Mouse (Mus musculus) neural tube, embryonic 12.5 days (tissue): ENCODE data around the gene Xpa. TPM values are rescaled to one million over a fixed set of nuclear protein-coding genes. Genes with fewer than 3 reads are reported as not detected.

Experiments used
- ATAC-seq: fragments of 200-750 bp; cut with Nextera tagmentation; 2 replicates; pipeline ENCODE4 v1.8.0; 2017; ENCODE audit warnings: low read depth, mild to moderate bottlenecking, moderate TSS enrichment, moderate library complexity; ENCODE audit not compliant: low FRiP score
- H3K27ac ChIP-seq: fragments of 300-500 bp; sonication (generic); 2 replicates; pipeline ENCODE4 v1.5.1; 2016
- H3K27me3 ChIP-seq: fragments of 300-500 bp; sonication (generic); replicated peaks from 2 replicates; pipeline ENCODE4 v1.6.1; 2016; ENCODE audit warnings: mild to moderate bottlenecking
- H3K36me3 ChIP-seq: fragments of 300-500 bp; sonication (generic); 2 replicates; pipeline ENCODE4 v1.6.1; 2016; ENCODE audit warnings: mild to moderate bottlenecking
- H3K4me1 ChIP-seq: fragments of 300-500 bp; sonication (generic); 2 replicates; pipeline ENCODE4 v1.6.1; 2016
- H3K4me2 ChIP-seq: fragments of 300-500 bp; sonication (generic); replicated peaks from 2 replicates; pipeline ENCODE4 v1.6.1; 2016; ENCODE audit warnings: mild to moderate bottlenecking
- H3K4me3 ChIP-seq: fragments of 300-500 bp; sonication (generic); 2 replicates; pipeline ENCODE4 v1.5.1; 2016
- H3K9ac ChIP-seq: fragments of 300-500 bp; sonication (generic); 2 replicates; pipeline ENCODE4 v1.6.1; 2016; ENCODE audit warnings: mild to moderate bottlenecking
- H3K9me3 ChIP-seq: fragments of 300-500 bp; sonication (generic); 2 replicates; pipeline ENCODE4 v1.6.1; 2016; ENCODE audit warnings: mild to moderate bottlenecking
- WGBS: fragments of 180-500 bp; shearing (Covaris S2); methylation state at CpG from one replicate; pipeline ENCODE4 v1.1.7; 2016; 5-methylcytosine and 5-hydroxymethylcytosine counted together
- polyA plus RNA-seq: library from polyadenylated mRNA; unstranded; fragments of >200 nt; fragmentation: Nextera tagmentation; extraction: Ambion mirVana; gene quantifications from 2 replicates; pipeline ENCODE4 v1.2.1, GENCODE M21; 2016

The Xpa gene
- polyA plus RNA-seq, 1 experiment from 2014 or later: 28.9 TPM

- peak within 1 kb of the TSS; percentile 92 for H3K4me3 ChIP-seq
- under 1% methylated on average over 89 of the region's 90 CpGs for WGBS
- ATAC-seq: peak; percentile 91
- peak within 1 kb of the TSS; percentile 92 for H3K9ac ChIP-seq
- H3K27ac ChIP-seq: peak within 1 kb of the TSS; percentile 94
- peak within 1 kb of the TSS; percentile 87 for H3K4me2 ChIP-seq
- H3K36me3 ChIP-seq: peaks cover 13% of the 10 kb centered on the region
- no peaks in the 10 kb centered on the region for H3K27me3 ChIP-seq
- no peaks in the 10 kb centered on the region for H3K9me3 ChIP-seq
- H3K4me1 ChIP-seq: peaks cover 17% of the 10 kb centered on the region
Measured at GRCm38 (mm10) chr4:46138287-46139222, 57.6 kb downstream of the Xpa start, which contains the start of the genes Ncbp1 and Tstd2. TSS of gene Ncbp1 (plus strand) at chr4:46138613. TSS of gene Tstd2 (minus strand) at chr4:46138694.

- Histone ChIP-seq H3K4me3 (peak overlapping the region; percentile 92), H3K9ac (peak overlapping the region; percentile 92), H3K9me3 (no peaks in the 10 kb centered on the region), H3K27me3 (no peaks in the 10 kb centered on the region), H3K27ac (peak overlapping the region; percentile 94), H3K4me1 (peaks cover 17% of the 10 kb centered on the region), H3K36me3 (peaks cover 19% of the 10 kb centered on the region), H3K4me2 (peak overlapping the region; percentile 87)
- WGBS: 7% methylated on average over 17 of the region's 17 CpGs
- ATAC-seq: peak; percentile 79
Measured at GRCm38 (mm10) chr4:46137629-46138286, 58.4 kb downstream of the Xpa start.

GRCm38 (mm10) chr4:46131791-46132190 is 64.3 kb downstream of the Xpa start:
- peaks cover 67% of the 10 kb centered on the region for H3K36me3 ChIP-seq
- H3K9ac ChIP-seq: no peak overlapping the region
- no peak overlapping the region for H3K4me2 ChIP-seq
- H3K4me3 ChIP-seq: no peak overlapping the region
- ATAC-seq: no peak
- no peaks in the 10 kb centered on the region for H3K9me3 ChIP-seq
- peaks cover under 1% of the 10 kb centered on the region; the same call in 1 of the 2 replicates for H3K4me1 ChIP-seq
- no peaks in the 10 kb centered on the region for H3K27me3 ChIP-seq
- no peak overlapping the region for H3K27ac ChIP-seq
- 87% methylated on average over 6 of the region's 6 CpGs for WGBS

- Histone ChIP-seq H3K4me3 (no peak overlapping the region), H3K36me3 (peaks cover 75% of the 10 kb centered on the region), H3K9me3 (no peaks in the 10 kb centered on the region), H3K27me3 (no peaks in the 10 kb centered on the region), H3K27ac (no peak overlapping the region), H3K4me1 (no peaks in the 10 kb centered on the region), H3K4me2 (no peak overlapping the region), H3K9ac (no peak overlapping the region)
- 66% methylated on average over 3 of the region's 3 CpGs for WGBS
- ATAC-seq: no peak
Measured at GRCm38 (mm10) chr4:46130221-46130620, 65.9 kb downstream of the Xpa start.

GRCm38 (mm10) chr4:46129311-46130004 is 66.7 kb downstream of the Xpa start:
- Histone ChIP-seq H3K9me3 (no peaks in the 10 kb centered on the region), H3K27me3 (no peaks in the 10 kb centered on the region), H3K27ac (no peak overlapping the region), H3K4me3 (no peak overlapping the region), H3K9ac (no peak overlapping the region), H3K4me2 (no peak overlapping the region), H3K36me3 (peaks cover 79% of the 10 kb centered on the region), H3K4me1 (no peaks in the 10 kb centered on the region)
- WGBS: 88% methylated on average over 8 of the region's 8 CpGs
- ATAC-seq: no peak

- Histone ChIP-seq H3K4me3 (no peak overlapping the region), H3K36me3 (peaks cover 83% of the 10 kb centered on the region), H3K4me1 (no peaks in the 10 kb centered on the region), H3K27ac (no peak overlapping the region), H3K9me3 (no peaks in the 10 kb centered on the region), H3K4me2 (no peak overlapping the region), H3K27me3 (no peaks in the 10 kb centered on the region), H3K9ac (no peak overlapping the region)
- no peak for ATAC-seq
- 45% methylated on average over 2 of the region's 2 CpGs for WGBS
Measured at GRCm38 (mm10) chr4:46126541-46126940, 69.6 kb downstream of the Xpa start.

GRCm38 (mm10) chr4:46123358-46123757 is 72.8 kb downstream of the Xpa start:
- WGBS: 93% methylated on average over 6 of the region's 6 CpGs
- Histone ChIP-seq H3K4me3 (no peak overlapping the region), H3K27me3 (no peaks in the 10 kb centered on the region), H3K4me1 (no peaks in the 10 kb centered on the region), H3K9ac (no peak overlapping the region), H3K36me3 (peaks cover 87% of the 10 kb centered on the region), H3K4me2 (no peak overlapping the region), H3K27ac (no peak overlapping the region), H3K9me3 (no peaks in the 10 kb centered on the region)
- no peak for ATAC-seq

GRCm38 (mm10) chr4:46120767-46121166 is 75.3 kb downstream of the Xpa start:
- no peak overlapping the region for H3K4me3 ChIP-seq
- H3K36me3 ChIP-seq: peaks cover 98% of the 10 kb centered on the region
- H3K27me3 ChIP-seq: no peaks in the 10 kb centered on the region
- H3K9me3 ChIP-seq: no peaks in the 10 kb centered on the region
- no peak overlapping the region for H3K9ac ChIP-seq
- no peaks in the 10 kb centered on the region for H3K4me1 ChIP-seq
- ATAC-seq: no peak
- no peak overlapping the region for H3K27ac ChIP-seq
- 89% methylated on average over 3 of the region's 3 CpGs for WGBS
- no peak overlapping the region for H3K4me2 ChIP-seq

- Histone ChIP-seq H3K4me2 (no peak overlapping the region), H3K4me3 (no peak overlapping the region), H3K9ac (no peak overlapping the region), H3K27me3 (no peaks in the 10 kb centered on the region), H3K27ac (no peak overlapping the region), H3K9me3 (no peaks in the 10 kb centered on the region), H3K36me3 (peaks cover 96% of the 10 kb centered on the region), H3K4me1 (no peaks in the 10 kb centered on the region)
- whole genome bisulfite sequencing: 94% methylated on average over 14 of the region's 14 CpGs
- ATAC-seq: no peak
Measured at GRCm38 (mm10) chr4:46119514-46120094, 76.5 kb downstream of the Xpa start.

GRCm38 (mm10) chr4:46117536-46117935 is 78.6 kb downstream of the Xpa start:
- Histone ChIP-seq H3K4me1 (no peaks in the 10 kb centered on the region), H3K9ac (no peak overlapping the region), H3K4me2 (no peak overlapping the region), H3K27me3 (no peaks in the 10 kb centered on the region), H3K9me3 (no peaks in the 10 kb centered on the region), H3K36me3 (peaks cover 90% of the 10 kb centered on the region), H3K4me3 (no peak overlapping the region), H3K27ac (no peak overlapping the region)
- 100% methylated on average over 4 of the region's 4 CpGs for WGBS
- ATAC-seq: no peak

- Histone ChIP-seq H3K9me3 (no peaks in the 10 kb centered on the region), H3K27ac (no peak overlapping the region), H3K9ac (no peak overlapping the region), H3K27me3 (no peaks in the 10 kb centered on the region), H3K36me3 (peaks cover 81% of the 10 kb centered on the region), H3K4me3 (no peak overlapping the region), H3K4me1 (no peaks in the 10 kb centered on the region), H3K4me2 (no peak overlapping the region)
- ATAC-seq: no peak
- WGBS: 69% methylated on average over 10 of the region's 10 CpGs
Measured at GRCm38 (mm10) chr4:46116544-46117175, 79.5 kb downstream of the Xpa start.
